Mouse (Mus musculus): ENCODE measurements around the gene Smg7.

DNA sequence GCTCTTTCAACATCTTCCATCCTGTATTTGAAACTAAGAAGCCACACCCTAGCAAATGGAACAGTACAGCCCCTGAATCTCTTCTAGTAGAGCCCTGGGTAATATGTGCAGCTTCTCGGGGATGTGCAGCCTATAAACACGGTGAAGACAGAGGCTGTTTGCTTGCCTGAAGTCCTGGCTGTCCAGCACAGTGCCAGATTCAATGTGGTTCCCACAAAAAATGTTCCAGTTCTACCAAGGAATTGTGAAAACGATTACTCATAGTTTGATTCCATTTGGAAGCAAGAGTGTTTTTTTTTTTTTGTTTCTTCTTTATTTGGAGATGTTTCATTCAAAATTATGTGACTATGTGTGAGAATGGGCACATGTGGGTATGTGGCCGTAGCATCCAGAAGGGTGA is 80.7 kb downstream of the Smg7 start:
- TF ChIP-seq POLR2A (IDR thresholded peaks at IDR 0.05; ENCODE audit: low read depth, low read length) (no peak), CTCF (IDR thresholded peaks at IDR 0.05; ENCODE audit: borderline replicate concordance, insufficient read depth, low read length) (no peak)

Data from embryonic fibroblast, embryonic 13.5 days (primary cell).